Mouse (Mus musculus): ENCODE measurements around the gene Sphk1. TPM values are rescaled to one million over a fixed set of nuclear protein-coding genes. Genes with fewer than 3 reads are reported as not detected.
A peak's percentile ranks its signal among the peaks of the same experiment; 100 is the strongest.

The Sphk1 gene
- 3.6 and 4.5 TPM in 2 replicates for polyA plus RNA-seq (2015; fragmentation: Nextera tagmentation; extraction: Ambion mirVana)

DNA sequence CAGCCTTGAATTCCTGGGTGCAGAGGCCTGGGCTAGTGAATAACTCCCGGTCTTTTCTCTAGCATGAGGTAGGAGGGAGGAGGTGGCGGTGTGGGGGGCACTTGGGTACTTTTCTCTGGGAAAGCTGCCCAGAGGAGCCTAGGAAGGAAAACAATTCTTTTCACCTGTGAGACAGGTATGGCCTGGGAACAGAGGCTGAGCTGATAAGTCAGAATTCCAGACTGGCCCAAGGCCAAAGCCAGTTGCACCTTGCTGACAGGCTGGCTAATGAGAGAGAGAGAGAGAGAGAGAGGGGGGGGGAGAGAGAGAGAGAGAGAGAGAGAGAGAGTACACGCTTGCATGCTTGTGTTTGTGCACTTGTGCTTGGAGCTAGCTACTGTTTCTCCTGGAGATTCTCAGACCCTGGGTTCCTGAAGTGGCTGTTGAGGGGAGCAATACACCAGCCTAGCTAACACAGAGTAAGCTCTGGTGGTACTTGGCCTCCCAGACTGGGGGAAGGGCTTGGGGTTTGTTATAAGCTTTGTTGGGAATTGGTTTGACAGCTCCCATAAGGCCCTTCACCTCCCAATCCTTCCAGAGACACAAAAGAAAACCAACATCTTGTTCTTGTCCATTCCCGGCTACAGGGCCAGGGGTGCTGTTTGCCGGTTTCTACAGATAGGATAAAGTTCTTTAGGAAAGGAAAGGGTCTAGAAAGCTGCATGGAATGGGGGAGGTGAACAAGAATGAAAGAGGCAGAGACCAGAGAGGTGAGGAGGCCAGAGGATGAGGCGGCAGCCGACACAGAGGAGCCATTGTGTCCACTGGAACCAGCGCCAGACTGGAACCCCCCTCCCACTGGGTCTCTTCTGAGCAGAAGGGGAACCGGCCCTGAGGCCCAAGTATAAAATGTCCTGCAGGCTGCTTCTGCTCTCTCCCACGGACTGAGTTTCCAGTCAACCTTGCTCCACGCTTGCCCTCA lies at the start of gene Sphk1:
Gene Sphk1 (plus strand): TSS at position 739 of the 961 bp plus-strand sequence.
- peaks cover 31% of the 10 kb centered on the region for H3K27me3 ChIP-seq (ENCODE audit: control insufficient read depth, insufficient read depth, low read length)
- no peak for ATAC-seq (replicated peaks; ENCODE audit: extremely low read depth, insufficient read depth, low FRiP score)

DNA sequence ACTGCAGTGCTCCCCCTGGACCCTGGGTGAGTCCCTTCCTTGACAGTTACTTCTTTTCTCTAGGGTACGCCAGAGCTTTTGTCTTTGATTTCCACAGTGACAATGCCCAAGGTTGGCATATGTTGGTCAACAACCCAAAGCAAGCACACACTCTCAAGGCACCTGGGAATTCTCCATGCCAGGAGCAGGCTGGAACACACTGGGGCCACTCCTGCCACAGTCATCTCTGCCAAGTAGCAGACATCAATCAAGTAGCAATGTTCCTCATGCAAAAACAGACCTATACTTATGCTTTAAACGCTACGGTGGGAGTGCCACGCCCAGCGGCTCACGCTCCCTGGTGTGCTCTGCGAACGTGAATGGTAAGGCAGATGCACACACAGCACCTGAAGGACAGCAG lies 49.8 kb upstream of the Sphk1 start:
- no peak overlapping the region for H3K27ac ChIP-seq (ENCODE audit: low read length)
- WGBS, result 92% methylated on average over 8 of the region's 8 CpGs
- ATAC-seq (replicated peaks; ENCODE audit: extremely low read depth, insufficient read depth, low FRiP score), result no peak
- H3K4me2 ChIP-seq (ENCODE audit: low read depth, low read length), result no peak overlapping the region
- no peaks in the 10 kb centered on the region for H3K27me3 ChIP-seq (ENCODE audit: control insufficient read depth, insufficient read depth, low read length)
- H3K36me3 ChIP-seq (ENCODE audit: control insufficient read depth, insufficient read depth), result peaks cover 78% of the 10 kb centered on the region
- H3K4me3 ChIP-seq (ENCODE audit: low read length), result no peak overlapping the region
- H3K9me3 ChIP-seq (replicated peaks; ENCODE audit: control insufficient read depth, low read length), result no peaks in the 10 kb centered on the region
- H3K4me1 ChIP-seq (ENCODE audit: control insufficient read depth, insufficient read depth, low read length), result peaks cover 3% of the 10 kb centered on the region
- H3K9ac ChIP-seq (ENCODE audit: low read length), result no peak overlapping the region

More for the DNA sequence above, at the start of gene Sphk1:
- WGBS, result 47% methylated on average over 11 of the region's 11 CpGs
- H3K4me1 ChIP-seq (ENCODE audit: control insufficient read depth, insufficient read depth, low read length), result peaks cover 15% of the 10 kb centered on the region
- H3K27ac ChIP-seq (ENCODE audit: low read length), result no peak within 1 kb of the TSS
- H3K4me2 ChIP-seq (ENCODE audit: low read depth, low read length), result peak within 1 kb of the TSS; percentile 98
- peak within 1 kb of the TSS; percentile 59 for H3K4me3 ChIP-seq (ENCODE audit: low read length)
- no peaks in the 10 kb centered on the region for H3K36me3 ChIP-seq (ENCODE audit: control insufficient read depth, insufficient read depth)
- H3K9ac ChIP-seq (ENCODE audit: low read length), result peak within 1 kb of the TSS; percentile 44
- no peaks in the 10 kb centered on the region for H3K9me3 ChIP-seq (replicated peaks; ENCODE audit: control insufficient read depth, low read length)

GRCm38 (mm10) chr11:116481776-116482175 lies 48.9 kb upstream of the Sphk1 start:
- 87% methylated on average over 7 of the region's 7 CpGs for WGBS
- no peaks in the 10 kb centered on the region for H3K9me3 ChIP-seq (replicated peaks; ENCODE audit: control insufficient read depth, low read length)
- H3K4me3 ChIP-seq (ENCODE audit: low read length), result no peak overlapping the region
- no peaks in the 10 kb centered on the region for H3K4me1 ChIP-seq (ENCODE audit: control insufficient read depth, insufficient read depth, low read length)
- H3K4me2 ChIP-seq (ENCODE audit: low read depth, low read length), result no peak overlapping the region
- no peaks in the 10 kb centered on the region for H3K27me3 ChIP-seq (ENCODE audit: control insufficient read depth, insufficient read depth, low read length)
- H3K27ac ChIP-seq (ENCODE audit: low read length), result no peak overlapping the region
- ATAC-seq (replicated peaks; ENCODE audit: extremely low read depth, insufficient read depth, low FRiP score), result no peak
- no peak overlapping the region for H3K9ac ChIP-seq (ENCODE audit: low read length)
- H3K36me3 ChIP-seq (ENCODE audit: control insufficient read depth, insufficient read depth), result peaks cover 74% of the 10 kb centered on the region

- no peak for ATAC-seq (replicated peaks; ENCODE audit: extremely low read depth, insufficient read depth, low FRiP score)
- Histone ChIP-seq H3K27ac (ENCODE audit: low read length) (no peak overlapping the region), H3K27me3 (ENCODE audit: control insufficient read depth, insufficient read depth, low read length) (no peaks in the 10 kb centered on the region), H3K9ac (ENCODE audit: low read length) (no peak overlapping the region), H3K4me2 (ENCODE audit: low read depth, low read length) (no peak overlapping the region), H3K9me3 (replicated peaks; ENCODE audit: control insufficient read depth, low read length) (0 out of 2 replicates have a peak, but pooled peaks cover 2% of the 10 kb centered on the region), H3K4me1 (ENCODE audit: control insufficient read depth, insufficient read depth, low read length) (0 out of 2 replicates have a peak, but pooled peaks cover 3% of the 10 kb centered on the region), H3K36me3 (ENCODE audit: control insufficient read depth, insufficient read depth) (peaks cover 61% of the 10 kb centered on the region), H3K4me3 (ENCODE audit: low read length) (no peak overlapping the region)
- WGBS, result 95% methylated on average over 8 of the region's 8 CpGs
These were observed 46.5 kb upstream of the Sphk1 start for GRCm38 (mm10) chr11:116484261-116484660.

DNA sequence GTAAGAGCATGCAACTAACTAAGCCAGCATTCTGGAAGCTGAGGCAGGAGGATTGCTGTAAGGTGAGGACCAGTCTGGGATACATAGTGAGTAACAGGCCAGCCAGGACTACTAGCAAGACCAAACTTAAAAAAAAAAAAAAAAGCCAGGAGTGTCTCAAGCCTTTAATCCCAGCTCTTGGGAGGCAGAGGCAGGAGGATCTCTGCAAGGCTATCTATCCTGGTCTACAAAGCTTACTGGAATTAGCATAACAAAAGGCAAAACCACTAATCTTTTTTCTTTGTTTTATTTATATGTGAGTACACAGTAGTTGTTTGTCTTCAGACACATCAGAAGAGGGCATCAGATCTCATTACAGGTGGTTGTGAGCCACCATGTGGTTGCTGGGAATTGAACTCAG lies 42.5 kb upstream of the Sphk1 start:
- Histone ChIP-seq H3K27ac (ENCODE audit: low read length) (no peak overlapping the region), H3K9ac (ENCODE audit: low read length) (no peak overlapping the region), H3K4me3 (ENCODE audit: low read length) (no peak overlapping the region), H3K4me1 (ENCODE audit: control insufficient read depth, insufficient read depth, low read length) (peaks cover 7% of the 10 kb centered on the region), H3K27me3 (ENCODE audit: control insufficient read depth, insufficient read depth, low read length) (no peaks in the 10 kb centered on the region), H3K4me2 (ENCODE audit: low read depth, low read length) (no peak overlapping the region), H3K9me3 (replicated peaks; ENCODE audit: control insufficient read depth, low read length) (0 out of 2 replicates have a peak, but pooled peaks cover 2% of the 10 kb centered on the region), H3K36me3 (ENCODE audit: control insufficient read depth, insufficient read depth) (peaks cover 31% of the 10 kb centered on the region)
- ATAC-seq (replicated peaks; ENCODE audit: extremely low read depth, insufficient read depth, low FRiP score), result no peak

GRCm38 (mm10) chr11:116488693-116489375 lies 41.9 kb upstream of the Sphk1 start:
- Histone ChIP-seq H3K4me2 (ENCODE audit: low read depth, low read length) (peak overlapping the region; percentile 71), H3K9ac (ENCODE audit: low read length) (peak overlapping the region; percentile 84; the same call in 1 of the 2 replicates), H3K4me1 (ENCODE audit: control insufficient read depth, insufficient read depth, low read length) (peaks cover 7% of the 10 kb centered on the region), H3K27me3 (ENCODE audit: control insufficient read depth, insufficient read depth, low read length) (no peaks in the 10 kb centered on the region), H3K27ac (ENCODE audit: low read length) (no peak overlapping the region), H3K4me3 (ENCODE audit: low read length) (peak overlapping the region; percentile 81), H3K36me3 (ENCODE audit: control insufficient read depth, insufficient read depth) (peaks cover 27% of the 10 kb centered on the region), H3K9me3 (replicated peaks; ENCODE audit: control insufficient read depth, low read length) (0 out of 2 replicates have a peak, but pooled peaks cover 2% of the 10 kb centered on the region)
- no peak for ATAC-seq (replicated peaks; ENCODE audit: extremely low read depth, insufficient read depth, low FRiP score)
- 72% methylated on average over 14 of the region's 14 CpGs for WGBS

- Histone ChIP-seq H3K36me3 (ENCODE audit: control insufficient read depth, insufficient read depth) (peaks cover 19% of the 10 kb centered on the region), H3K4me2 (ENCODE audit: low read depth, low read length) (peak overlapping the region; percentile 71), H3K9ac (ENCODE audit: low read length) (peak overlapping the region; percentile 84), H3K4me3 (ENCODE audit: low read length) (peak overlapping the region; percentile 81), H3K27ac (ENCODE audit: low read length) (peak overlapping the region; percentile 77), H3K9me3 (replicated peaks; ENCODE audit: control insufficient read depth, low read length) (0 out of 2 replicates have a peak, but pooled peaks cover 2% of the 10 kb centered on the region), H3K27me3 (ENCODE audit: control insufficient read depth, insufficient read depth, low read length) (no peaks in the 10 kb centered on the region), H3K4me1 (ENCODE audit: control insufficient read depth, insufficient read depth, low read length) (peaks cover 7% of the 10 kb centered on the region)
- peak; percentile 39 for ATAC-seq (replicated peaks; ENCODE audit: extremely low read depth, insufficient read depth, low FRiP score)
- under 1% methylated on average over 39 of the region's 39 CpGs for WGBS
These were observed 40.9 kb upstream of the Sphk1 start for GRCm38 (mm10) chr11:116489771-116490231.

DNA sequence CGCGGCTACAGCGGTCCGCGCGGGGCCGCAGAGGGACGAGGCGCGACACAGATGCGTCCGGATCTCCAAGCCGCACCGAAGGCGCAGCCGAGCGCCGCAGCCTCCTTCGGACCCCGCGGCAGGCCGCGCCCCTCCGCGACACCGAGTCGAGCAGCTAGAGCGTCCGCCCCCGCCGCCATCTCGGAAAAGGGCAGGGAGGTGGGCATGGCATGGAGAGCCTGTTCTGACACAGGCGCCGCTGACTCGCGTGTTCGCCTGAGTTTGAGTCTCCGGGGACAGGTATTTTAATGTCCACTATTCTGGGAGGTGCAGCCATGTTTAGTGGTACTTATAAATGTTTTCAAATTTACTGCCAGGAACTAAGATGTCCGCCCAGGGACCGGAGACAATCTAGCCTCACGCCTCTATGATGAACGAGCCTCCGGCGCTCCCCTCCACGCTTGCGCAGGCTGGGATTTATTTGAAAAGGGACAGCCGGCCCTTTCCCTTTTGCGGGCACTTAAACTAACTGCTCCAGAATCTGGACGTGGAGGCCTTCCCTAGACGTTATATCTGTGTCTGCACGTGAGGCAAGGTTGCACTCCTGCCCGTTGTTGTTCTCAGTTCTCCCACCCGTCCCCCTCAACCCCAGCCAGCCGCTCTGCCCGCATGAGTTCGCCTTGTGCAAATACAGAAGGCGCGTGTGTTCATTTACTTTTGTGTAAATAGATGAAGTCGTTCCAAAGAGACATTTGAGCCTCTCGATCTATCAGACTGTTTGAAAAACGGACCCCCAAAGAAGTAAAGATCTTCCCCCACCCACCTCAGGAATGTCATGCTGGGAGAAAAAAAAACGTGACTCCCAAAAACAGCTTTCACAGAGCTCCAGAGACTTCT lies 40.3 kb upstream of the Sphk1 start:
- Histone ChIP-seq H3K9me3 (replicated peaks; ENCODE audit: control insufficient read depth, low read length) (0 out of 2 replicates have a peak, but pooled peaks cover 2% of the 10 kb centered on the region), H3K4me3 (ENCODE audit: low read length) (peak overlapping the region; percentile 81), H3K36me3 (ENCODE audit: control insufficient read depth, insufficient read depth) (peaks cover 14% of the 10 kb centered on the region), H3K4me2 (ENCODE audit: low read depth, low read length) (peak overlapping the region; percentile 71), H3K27ac (ENCODE audit: low read length) (peak overlapping the region; percentile 77), H3K9ac (ENCODE audit: low read length) (peak overlapping the region; percentile 84), H3K27me3 (ENCODE audit: control insufficient read depth, insufficient read depth, low read length) (no peaks in the 10 kb centered on the region), H3K4me1 (ENCODE audit: control insufficient read depth, insufficient read depth, low read length) (peaks cover 10% of the 10 kb centered on the region)
- under 1% methylated on average over 62 of the region's 62 CpGs for WGBS
- ATAC-seq (replicated peaks; ENCODE audit: extremely low read depth, insufficient read depth, low FRiP score), result peak; percentile 89
